Mouse (Mus musculus) testis, adult 2 months (tissue): ENCODE data around the gene Wdsub1.

Experiments
- CTCF ChIP-seq: fragments of 200-500 bp; IDR thresholded peaks from 2 replicates; pipeline ENCODE4 v1.5.1; 2012; ENCODE audit warnings: low read depth, mild to moderate bottlenecking, inconsistent platforms, low read length, moderate library complexity; ENCODE audit not compliant: control insufficient read depth, insufficient read depth, insufficient replicate concordance
- POLR2A ChIP-seq: fragments of 200-500 bp; IDR thresholded peaks from 2 replicates; pipeline ENCODE4 v1.6.1; 2012; ENCODE audit warnings: low read depth, mild to moderate bottlenecking, inconsistent platforms, low read length, moderate library complexity; ENCODE audit not compliant: control insufficient read depth

DNA sequence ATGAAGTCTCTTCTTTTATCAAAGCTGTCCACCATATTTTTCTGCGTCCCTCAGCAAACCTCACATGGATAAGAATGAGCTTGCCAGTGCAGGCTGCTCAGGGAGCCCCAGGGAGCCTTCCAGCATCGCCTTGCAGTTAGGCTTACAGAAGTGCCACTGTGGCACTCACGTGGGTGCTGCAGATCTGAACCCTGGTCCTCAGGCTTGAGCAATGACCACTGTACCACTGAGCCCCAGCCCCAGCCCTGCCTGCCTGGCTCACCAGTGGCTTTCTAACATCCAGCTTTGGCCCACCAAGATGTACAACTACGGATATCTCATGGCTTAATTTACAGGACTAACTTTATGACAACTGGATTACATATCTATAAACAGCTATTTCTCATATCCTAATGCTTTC is 16.3 kb upstream of the Wdsub1 start:
- no peak for TF ChIP-seq POLR2A
- TF ChIP-seq CTCF: no peak
